Mouse (Mus musculus) liver, embryonic 12.5 days (tissue): ENCODE measurements around the gene Man2b1. TPM values are rescaled to one million over a fixed set of nuclear protein-coding genes. Genes with fewer than 3 reads are reported as not detected.
A peak's percentile ranks its signal among the peaks of the same experiment; 100 is the strongest.
"Not testable (repeated sequence)": the region's sequence is repeated elsewhere in the genome, so short reads cannot be mapped to it uniquely, and the experiment has no call there.

Source experiments
- ATAC-seq: fragments of 200-750 bp; cut with Nextera tagmentation; 2 replicates; pipeline ENCODE4 v1.8.0; 2017; ENCODE audit warnings: moderate number of reproducible peaks, mild to moderate bottlenecking, moderate library complexity
- H3K27ac ChIP-seq: fragments of 300-500 bp; sonication (generic); 2 replicates; pipeline ENCODE4 v1.5.1; 2016; ENCODE audit warnings: mild to moderate bottlenecking
- H3K27me3 ChIP-seq: fragments of 300-500 bp; sonication (generic); replicated peaks from 2 replicates; pipeline ENCODE4 v1.6.1; 2016; ENCODE audit warnings: mild to moderate bottlenecking, moderate library complexity
- H3K36me3 ChIP-seq: fragments of 300-500 bp; sonication (generic); 2 replicates; pipeline ENCODE4 v1.6.1; 2016; ENCODE audit warnings: mild to moderate bottlenecking, moderate library complexity
- H3K4me1 ChIP-seq: fragments of 300-500 bp; sonication (generic); 2 replicates; pipeline ENCODE4 v1.6.1; 2016
- H3K4me2 ChIP-seq: fragments of 300-500 bp; sonication (generic); 2 replicates; pipeline ENCODE4 v1.6.1; 2016; ENCODE audit warnings: mild to moderate bottlenecking, moderate library complexity
- H3K4me3 ChIP-seq: fragments of 300-500 bp; sonication (generic); 2 replicates; pipeline ENCODE4 v1.5.1; 2016; ENCODE audit warnings: mild to moderate bottlenecking, moderate library complexity
- H3K9ac ChIP-seq: fragments of 300-500 bp; sonication (generic); 2 replicates; pipeline ENCODE4 v1.6.1; 2016; ENCODE audit warnings: mild to moderate bottlenecking, moderate library complexity
- H3K9me3 ChIP-seq: fragments of 300-500 bp; sonication (generic); replicated peaks from 2 replicates; pipeline ENCODE4 v1.6.1; 2016; ENCODE audit warnings: mild to moderate bottlenecking, moderate library complexity
- WGBS: fragments of 180-500 bp; shearing (Covaris S2); methylation state at CpG from one replicate; pipeline ENCODE4 v1.1.7; 2016; ENCODE audit not compliant: insufficient replicate concordance; 5-methylcytosine and 5-hydroxymethylcytosine counted together
- polyA plus RNA-seq: library from polyadenylated mRNA; unstranded; fragments of >200 nt; fragmentation: Nextera tagmentation; extraction: Ambion mirVana; gene quantifications from 2 replicates; pipeline ENCODE4 v1.2.1, GENCODE M21; 2016

Gene Man2b1
- polyA plus RNA-seq, 1 experiment from 2014 or later, result 23.5 TPM

- Histone ChIP-seq H3K9me3 (no peaks in the 10 kb centered on the region), H3K4me3 (peak overlapping the region; percentile 12; the same call in 1 of the 2 replicates), H3K9ac (peak overlapping the region; percentile 42), H3K27me3 (no peaks in the 10 kb centered on the region), H3K4me2 (peak overlapping the region; percentile 55), H3K36me3 (peaks cover 63% of the 10 kb centered on the region), H3K4me1 (peaks cover 76% of the 10 kb centered on the region), H3K27ac (peak overlapping the region; percentile 81)
- ATAC-seq, result peak; percentile 67
- 50% methylated on average over 9 of the region's 9 CpGs for WGBS
Measured at GRCm38 (mm10) chr8:85076001-85076400, 7.1 kb upstream of the Man2b1 start.

- H3K36me3 ChIP-seq, result peaks cover 63% of the 10 kb centered on the region
- H3K4me1 ChIP-seq, result peaks cover 82% of the 10 kb centered on the region
- peak; percentile 38; the same call in 1 of the 2 replicates for ATAC-seq
- H3K9me3 ChIP-seq, result no peaks in the 10 kb centered on the region
- no peak overlapping the region for H3K4me2 ChIP-seq
- WGBS, result 0% methylated on average over 2 of the region's 2 CpGs
- H3K4me3 ChIP-seq, result no peak overlapping the region
- H3K27ac ChIP-seq, result peak overlapping the region; percentile 81
- H3K9ac ChIP-seq, result peak overlapping the region; percentile 42; the same call in 1 of the 2 replicates
- H3K27me3 ChIP-seq, result no peaks in the 10 kb centered on the region
Measured at GRCm38 (mm10) chr8:85076993-85077392, 6.1 kb upstream of the Man2b1 start.

GRCm38 (mm10) chr8:85080214-85080531 is 2.9 kb upstream of the Man2b1 start:
- Histone ChIP-seq H3K4me2 (peak overlapping the region; percentile 89), H3K4me1 (peaks cover 82% of the 10 kb centered on the region), H3K36me3 (peaks cover 46% of the 10 kb centered on the region), H3K9ac (peak overlapping the region; percentile 94), H3K4me3 (peak overlapping the region; percentile 95), H3K27me3 (no peaks in the 10 kb centered on the region), H3K27ac (peak overlapping the region; percentile 82), H3K9me3 (no peaks in the 10 kb centered on the region)
- 0% methylated on average over 25 of the region's 25 CpGs for WGBS
- no peak for ATAC-seq

- WGBS, result under 1% methylated on average over 30 of the region's 30 CpGs
- H3K4me2 ChIP-seq, result peak within 1 kb of the TSS; percentile 89
- no peaks in the 10 kb centered on the region for H3K9me3 ChIP-seq
- H3K27ac ChIP-seq, result peak within 1 kb of the TSS; percentile 82
- peak within 1 kb of the TSS; percentile 95 for H3K4me3 ChIP-seq
- peaks cover 46% of the 10 kb centered on the region for H3K36me3 ChIP-seq
- H3K27me3 ChIP-seq, result no peaks in the 10 kb centered on the region
- H3K4me1 ChIP-seq, result peaks cover 82% of the 10 kb centered on the region
- peak within 1 kb of the TSS; percentile 94 for H3K9ac ChIP-seq
- peak; percentile 14; the same call in 1 of the 2 replicates for ATAC-seq
Measured at GRCm38 (mm10) chr8:85080532-85081215, 2.4 kb upstream of the Man2b1 start, which contains the start of gene Wdr83os. Gene Wdr83os, plus strand, starts transcription at chr8:85080740.

GRCm38 (mm10) chr8:85081216-85081555 is 1.9 kb upstream of the Man2b1 start, which contains the start of gene Wdr83:
Gene Wdr83, minus strand, starts transcription at chr8:85081306.
- peak within 1 kb of the TSS; percentile 82 for H3K27ac ChIP-seq
- WGBS, result 0% methylated on average over 9 of the region's 9 CpGs
- peak within 1 kb of the TSS; percentile 95 for H3K4me3 ChIP-seq
- H3K27me3 ChIP-seq, result no peaks in the 10 kb centered on the region
- peak; percentile 78 for ATAC-seq
- peaks cover 77% of the 10 kb centered on the region for H3K4me1 ChIP-seq
- peaks cover 46% of the 10 kb centered on the region for H3K36me3 ChIP-seq
- H3K9me3 ChIP-seq, result no peaks in the 10 kb centered on the region
- peak within 1 kb of the TSS; percentile 94 for H3K9ac ChIP-seq
- H3K4me2 ChIP-seq, result peak within 1 kb of the TSS; percentile 89

- not testable (repeated sequence) for ATAC-seq, H3K27me3 ChIP-seq, H3K9me3 ChIP-seq
- WGBS, result 34% methylated on average over 4 of the region's 4 CpGs
- Histone ChIP-seq H3K9ac (peak overlapping the region; percentile 94), H3K36me3 (peaks cover 48% of the 10 kb centered on the region), H3K4me2 (peak overlapping the region; percentile 89), H3K4me3 (peak overlapping the region; percentile 95; the same call in 1 of the 2 replicates), H3K4me1 (peaks cover 68% of the 10 kb centered on the region), H3K27ac (peak overlapping the region; percentile 82)
Measured at GRCm38 (mm10) chr8:85082169-85082568, 901 bp upstream of the Man2b1 start.

GRCm38 (mm10) chr8:85084633-85085032 is 1.6 kb downstream of the Man2b1 start:
- no peak for ATAC-seq
- Histone ChIP-seq H3K36me3 (peaks cover 51% of the 10 kb centered on the region), H3K4me2 (peak overlapping the region; percentile 89), H3K27ac (no peak overlapping the region), H3K9me3 (no peaks in the 10 kb centered on the region), H3K4me3 (peak overlapping the region; percentile 72; the same call in 1 of the 2 replicates), H3K4me1 (peaks cover 49% of the 10 kb centered on the region), H3K9ac (no peak overlapping the region), H3K27me3 (no peaks in the 10 kb centered on the region)
- WGBS, result 45% methylated on average over 8 of the region's 8 CpGs

GRCm38 (mm10) chr8:85086238-85086637 is 3.2 kb downstream of the Man2b1 start:
- H3K27ac ChIP-seq, result no peak overlapping the region
- H3K36me3 ChIP-seq, result peaks cover 57% of the 10 kb centered on the region
- no peaks in the 10 kb centered on the region for H3K27me3 ChIP-seq
- WGBS, result 67% methylated on average over 3 of the region's 3 CpGs
- no peak overlapping the region for H3K4me3 ChIP-seq
- no peaks in the 10 kb centered on the region for H3K9me3 ChIP-seq
- no peak overlapping the region for H3K9ac ChIP-seq
- no peak overlapping the region for H3K4me2 ChIP-seq
- no peak for ATAC-seq
- peaks cover 48% of the 10 kb centered on the region for H3K4me1 ChIP-seq

GRCm38 (mm10) chr8:85088771-85089170 is 5.7 kb downstream of the Man2b1 start:
- H3K9ac ChIP-seq, result no peak overlapping the region

GRCm38 (mm10) chr8:85090856-85091255 is 7.8 kb downstream of the Man2b1 start:
- H3K27ac ChIP-seq, result no peak overlapping the region
- H3K9ac ChIP-seq, result no peak overlapping the region
- 82% methylated on average over 11 of the region's 11 CpGs for WGBS
- H3K4me2 ChIP-seq, result no peak overlapping the region
- peaks cover 10% of the 10 kb centered on the region; the same call in 1 of the 2 replicates for H3K4me1 ChIP-seq
- no peak for ATAC-seq
- peaks cover 88% of the 10 kb centered on the region for H3K36me3 ChIP-seq
- no peaks in the 10 kb centered on the region for H3K27me3 ChIP-seq
- no peak overlapping the region for H3K4me3 ChIP-seq
- H3K9me3 ChIP-seq, result no peaks in the 10 kb centered on the region

More at GRCm38 (mm10) chr8:85088771-85089170, 5.7 kb downstream of the Man2b1 start:
- Histone ChIP-seq H3K36me3 (peaks cover 82% of the 10 kb centered on the region), H3K4me3 (no peak overlapping the region), H3K4me1 (peaks cover 28% of the 10 kb centered on the region), H3K9me3 (no peaks in the 10 kb centered on the region), H3K4me2 (no peak overlapping the region), H3K27me3 (no peaks in the 10 kb centered on the region), H3K27ac (no peak overlapping the region)
- no peak for ATAC-seq
- 53% methylated on average over 2 of the region's 2 CpGs for WGBS

GRCm38 (mm10) chr8:85091526-85092090 is 8.5 kb downstream of the Man2b1 start:
- Histone ChIP-seq H3K4me3 (no peak overlapping the region), H3K27ac (no peak overlapping the region), H3K4me1 (peaks cover 10% of the 10 kb centered on the region; the same call in 1 of the 2 replicates), H3K9ac (no peak overlapping the region), H3K36me3 (peaks cover 88% of the 10 kb centered on the region), H3K4me2 (no peak overlapping the region), H3K9me3 (no peaks in the 10 kb centered on the region), H3K27me3 (no peaks in the 10 kb centered on the region)
- 59% methylated on average over 21 of the region's 21 CpGs for WGBS
- no peak for ATAC-seq

- no peak overlapping the region for H3K9ac ChIP-seq
- H3K4me3 ChIP-seq, result no peak overlapping the region
- peaks cover 10% of the 10 kb centered on the region; the same call in 1 of the 2 replicates for H3K4me1 ChIP-seq
- ATAC-seq, result no peak
- H3K27me3 ChIP-seq, result no peaks in the 10 kb centered on the region
- no peak overlapping the region for H3K27ac ChIP-seq
- no peaks in the 10 kb centered on the region for H3K9me3 ChIP-seq
- no peak overlapping the region for H3K4me2 ChIP-seq
- H3K36me3 ChIP-seq, result peaks cover 79% of the 10 kb centered on the region
- WGBS, result 84% methylated on average over 13 of the region's 13 CpGs
Measured at GRCm38 (mm10) chr8:85095051-85095450, 12.0 kb downstream of the Man2b1 start.
